Mouse (Mus musculus) left cerebral cortex, adult 2 months (tissue): ENCODE data around the gene Zc2hc1c. TPM values are rescaled to one million over a fixed set of nuclear protein-coding genes. Genes with fewer than 3 reads are reported as not detected.

Source experiments
- DNase-seq, 2 experiments: peaks; one replicate each; pipeline ENCODE4 v3.0.0; 2021 to 2022; ENCODE audit warnings: low spot score in 2 of 2, mixed read lengths in 1 of 2; ENCODE audit errors: extremely low spot score in 1 of 2
- H3K27ac ChIP-seq: fragments of 200-600 bp; 2 replicates; pipeline ENCODE4 v1.8.1; 2022
- H3K4me3 ChIP-seq: fragments of 200-600 bp; 2 replicates; pipeline ENCODE4 v1.8.1; 2022
- CTCF ChIP-seq: fragments of 200-600 bp; IDR thresholded peaks from 2 replicates; pipeline ENCODE4 v1.8.1; 2022; ENCODE audit warnings: antibody characterized with exemption, mild to moderate bottlenecking, moderate library complexity
- intact Hi-C: fragments of 180-260 bp; cut with DNase I; formaldehyde crosslinking; loops from one replicate; pipeline ENCODE4 v1.15.1; 2025
- total RNA-seq, 2 experiments: library from RNA; stranded (reverse); gene quantifications; 2 replicates each; pipeline ENCODE4 v1.2.3; 2021

Gene Zc2hc1c
- total RNA-seq, 2 experiments from 2014 or later, result 2.0 to 2.8 TPM

DNA sequence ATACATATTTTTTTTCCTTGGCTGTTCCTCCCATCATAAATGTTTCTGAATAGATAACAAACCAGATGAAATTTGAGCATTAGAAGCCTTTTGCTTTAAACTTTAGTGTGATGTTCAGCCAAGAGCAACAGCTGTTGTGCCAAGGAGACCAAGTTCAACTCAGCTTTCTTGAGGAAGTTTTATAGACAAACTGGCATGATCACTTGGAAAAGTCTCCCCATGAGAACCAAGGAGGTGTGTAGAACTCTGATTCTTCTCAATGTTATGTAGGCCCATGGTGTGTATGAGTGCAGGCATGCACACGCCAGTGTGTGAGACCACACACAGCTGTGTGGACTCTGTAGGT lies 10.4 kb downstream of the Zc2hc1c start:
- TF ChIP-seq CTCF, result no peak
- intact Hi-C loops, result no loop called here
- H3K4me3 ChIP-seq, result no peak overlapping the region
- DNase-seq, result no peak
- H3K27ac ChIP-seq, result no peak overlapping the region

DNA sequence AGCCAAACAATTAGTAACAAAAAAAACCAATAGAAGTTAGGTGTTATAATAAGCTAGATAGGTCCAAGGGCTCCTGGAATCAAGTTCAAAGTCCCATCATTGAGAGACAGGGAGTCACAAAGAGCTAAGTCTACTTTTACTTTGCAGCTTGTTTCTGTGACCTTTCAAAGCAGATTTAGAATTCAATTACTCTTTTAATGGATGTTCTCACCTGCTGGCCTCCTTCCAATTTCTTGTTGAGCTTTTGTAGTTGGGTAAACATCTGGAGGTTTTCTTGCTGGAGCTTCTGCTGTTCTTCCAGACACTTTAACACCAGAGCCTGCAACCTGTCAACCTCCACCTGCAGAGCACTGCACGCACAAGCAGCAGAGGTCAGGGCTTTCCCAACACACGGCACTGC lies 14.9 kb downstream of the Zc2hc1c start:
- intact Hi-C loops, result no loop called here
- Histone ChIP-seq H3K4me3 (no peak overlapping the region), H3K27ac (no peak overlapping the region)
- no peak for DNase-seq
- TF ChIP-seq CTCF, result no peak

DNA sequence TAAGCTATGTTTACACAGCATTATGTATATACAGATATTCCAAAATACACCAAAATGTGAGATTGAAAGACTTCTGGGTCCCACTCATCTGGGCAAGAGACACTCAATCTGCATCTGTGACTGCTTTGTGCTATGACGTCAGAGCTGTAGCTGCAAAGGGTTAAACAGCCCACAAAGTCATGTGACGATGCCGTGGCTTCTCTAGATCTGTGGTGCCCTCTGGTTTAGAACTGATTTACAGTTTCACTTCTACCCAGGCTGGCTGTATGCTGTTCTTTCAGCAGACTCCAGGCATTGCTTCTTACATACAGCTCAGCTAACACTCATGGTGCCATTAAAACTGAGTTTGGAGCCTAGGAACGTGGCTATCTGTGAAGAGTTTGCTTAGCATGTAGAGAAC lies 16.3 kb downstream of the Zc2hc1c start:
- Histone ChIP-seq H3K4me3 (no peak overlapping the region), H3K27ac (no peak overlapping the region)
- TF ChIP-seq CTCF, result no peak
- no peak for DNase-seq
- intact Hi-C loops, result loop anchor here (1.0 kb wide), 3 partner anchors 135 to 212 kb away; no protein-coding TSS in a partner anchor

DNA sequence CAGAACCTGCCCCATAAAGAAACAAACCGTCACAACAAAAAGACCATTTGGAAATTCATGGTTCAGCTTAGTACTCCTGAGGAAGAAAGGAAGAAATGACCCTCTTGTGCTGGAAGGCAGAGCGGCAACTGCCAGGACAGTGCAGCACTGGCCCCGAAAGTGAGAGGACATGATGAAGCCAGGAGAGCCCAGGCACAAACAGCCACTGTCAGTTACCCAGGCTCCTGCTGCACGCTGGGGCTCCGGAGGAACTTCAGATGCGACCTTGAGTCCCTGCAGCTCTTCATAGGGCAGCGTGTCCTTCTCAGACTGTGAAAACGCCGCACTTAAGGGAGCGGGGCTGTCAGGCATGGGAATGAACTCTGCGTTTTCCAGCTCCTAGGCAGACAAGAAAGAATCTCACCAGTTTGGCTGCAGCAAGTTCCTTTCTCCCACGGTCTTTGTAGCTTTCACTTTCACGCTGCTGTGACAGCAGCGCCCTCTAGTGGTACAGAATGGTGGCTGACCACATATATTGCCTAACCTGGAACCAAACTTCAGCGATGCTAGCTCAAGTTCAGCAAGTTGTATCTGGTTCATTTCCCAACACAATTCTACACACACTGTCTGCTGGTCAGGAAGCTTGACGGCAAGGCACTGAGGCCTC lies 17.0 kb downstream of the Zc2hc1c start:
- DNase-seq, result peak; percentile 80 to 88
- TF ChIP-seq CTCF, result peak; percentile 99
- peak overlapping the region; percentile 17 for H3K4me3 ChIP-seq
- H3K27ac ChIP-seq, result peak overlapping the region; percentile 72
- intact Hi-C loops, result loop anchor here (1.0 kb wide), 3 partner anchors 136 to 213 kb away; no protein-coding TSS in a partner anchor

DNA sequence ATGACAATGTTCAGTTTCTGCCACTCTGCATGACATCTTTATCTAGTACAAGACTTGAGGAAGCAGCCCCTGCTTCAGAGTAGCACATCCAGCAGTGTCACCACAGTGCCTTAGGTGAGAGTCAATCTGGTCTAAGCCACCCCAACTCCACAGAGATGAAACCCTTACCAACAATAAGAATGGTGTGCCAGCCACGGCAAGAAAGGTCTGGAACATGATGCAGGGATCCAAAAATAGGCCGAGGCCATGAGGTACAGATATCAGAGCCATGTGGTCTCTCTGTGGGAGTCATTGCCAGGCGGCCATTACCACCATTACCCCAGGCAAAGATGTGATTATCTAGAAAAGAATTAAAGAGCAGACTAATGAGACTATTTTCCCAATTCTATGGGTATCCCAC lies 20.3 kb downstream of the Zc2hc1c start:
- DNase-seq, result no peak
- Histone ChIP-seq H3K27ac (no peak overlapping the region), H3K4me3 (no peak overlapping the region)
- intact Hi-C loops, result no loop called here
- no peak for TF ChIP-seq CTCF

DNA sequence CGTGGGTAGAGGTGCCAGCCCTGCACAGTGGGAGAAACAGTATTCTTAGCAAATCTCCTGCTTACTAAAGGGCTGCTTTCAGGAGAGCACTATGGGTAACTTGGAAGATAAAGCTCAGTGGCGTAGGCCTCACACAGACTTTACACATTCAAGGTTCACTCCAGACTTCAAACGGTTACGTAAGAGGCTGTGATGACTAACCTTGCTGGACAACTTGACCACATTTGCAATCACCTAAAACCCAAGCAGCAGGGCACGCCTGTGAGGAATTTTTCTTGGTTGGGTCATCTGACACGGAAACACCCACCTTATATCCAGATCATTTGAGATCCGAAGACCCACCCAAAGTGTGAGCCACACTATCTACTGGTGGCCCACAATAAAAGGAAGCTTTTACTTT lies 41.8 kb downstream of the Zc2hc1c start:
- no peak overlapping the region for H3K4me3 ChIP-seq
- DNase-seq, result no peak
- intact Hi-C loops, result no loop called here
- TF ChIP-seq CTCF, result no peak
- no peak overlapping the region for H3K27ac ChIP-seq

DNA sequence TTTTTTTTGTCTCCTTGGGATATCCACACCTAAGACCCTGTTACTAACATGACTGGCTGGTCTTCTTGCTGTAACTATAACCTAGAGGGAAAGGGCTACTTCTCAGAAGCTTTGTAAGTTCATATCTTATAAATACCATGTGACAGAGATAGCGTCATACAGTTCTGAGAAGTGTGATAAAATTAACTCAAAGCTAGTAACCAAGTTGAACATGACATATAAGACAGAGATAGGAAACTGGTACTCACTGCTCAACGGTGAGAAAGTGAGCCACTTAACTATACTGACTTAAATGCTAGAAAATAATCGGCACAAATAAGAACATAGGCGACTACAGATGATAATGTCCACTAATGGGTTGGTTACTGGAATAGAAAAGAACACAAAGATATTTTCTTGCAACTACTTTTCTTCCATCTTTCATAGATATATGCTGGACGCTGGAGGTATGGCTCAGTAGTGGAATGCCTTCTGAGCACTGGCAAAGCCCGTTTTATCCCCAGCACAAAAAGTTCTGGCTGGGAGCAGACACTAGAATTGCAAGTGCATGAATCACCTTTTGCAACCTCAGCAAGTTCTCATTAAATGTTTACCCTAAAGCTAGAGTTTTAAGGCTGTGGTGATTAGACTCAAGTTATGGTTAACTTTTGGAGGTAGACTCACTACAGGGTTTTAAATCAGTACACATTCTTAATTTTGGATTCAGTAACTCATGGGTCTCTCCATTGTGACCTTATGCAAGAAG lies 49.3 kb downstream of the Zc2hc1c start:
- H3K4me3 ChIP-seq, result peak overlapping the region; percentile 100; the same call in 1 of the 2 replicates

DNA sequence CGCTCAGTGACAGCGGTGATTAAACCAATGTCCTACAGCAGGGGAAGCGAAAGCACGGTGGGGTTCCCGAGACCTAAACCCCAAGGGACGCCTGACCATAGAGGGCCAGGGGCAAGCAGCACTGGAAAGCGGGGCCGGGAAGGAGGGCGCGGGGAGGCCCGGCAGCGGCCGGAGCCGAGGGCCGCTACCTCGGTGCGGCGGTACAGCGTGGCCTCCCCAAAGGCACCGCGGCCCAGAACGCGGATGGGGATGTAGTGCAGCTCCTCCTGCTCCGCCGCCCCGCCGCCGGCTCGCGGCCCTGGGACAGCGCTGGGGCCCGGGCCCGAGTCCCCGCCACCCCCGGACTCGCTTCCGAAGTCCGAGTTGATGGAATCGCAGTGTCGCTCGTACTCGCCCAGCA lies 50.4 kb downstream of the Zc2hc1c start:
- intact Hi-C loops, result no loop called here
- DNase-seq, result no peak
- Histone ChIP-seq H3K4me3 (peak overlapping the region; percentile 100), H3K27ac (peak overlapping the region; percentile 84)
- no peak for TF ChIP-seq CTCF

More for the DNA sequence above, 49.3 kb downstream of the Zc2hc1c start:
- no peak overlapping the region for H3K27ac ChIP-seq
- DNase-seq, result no peak
- TF ChIP-seq CTCF, result no peak
- intact Hi-C loops, result no loop called here

DNA sequence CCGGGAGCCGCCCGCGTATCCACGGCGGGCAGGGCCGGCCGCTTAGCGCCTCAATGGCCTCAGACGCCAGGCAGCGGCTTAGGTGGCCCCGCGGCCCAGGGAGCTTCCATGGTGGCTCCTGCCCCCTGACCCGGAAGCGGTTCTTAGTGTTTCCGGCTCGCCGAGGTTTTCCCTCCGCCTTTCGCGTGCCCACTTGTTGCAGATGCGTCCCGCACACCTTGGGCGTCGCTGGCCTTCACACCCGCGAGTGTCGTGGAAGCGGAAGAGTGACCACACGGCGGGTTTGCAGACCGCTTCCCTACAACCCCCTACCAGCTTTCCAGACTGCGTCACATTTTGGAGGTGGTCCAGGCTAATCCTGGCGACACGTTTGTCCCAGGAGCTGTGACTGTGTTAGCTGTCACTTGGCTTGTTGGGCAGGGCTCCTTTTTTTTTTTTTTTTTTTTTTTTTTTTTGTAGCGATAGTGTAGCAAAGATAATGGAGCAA lies 50.9 kb downstream of the Zc2hc1c start, which contains the start of gene Nek9:
TSS of gene Nek9 (minus strand) at position 120 of the 487 bp plus-strand sequence.
- peak within 1 kb of the TSS; percentile 84 for H3K27ac ChIP-seq
- H3K4me3 ChIP-seq, result peak within 1 kb of the TSS; percentile 100
- DNase-seq, result peak; percentile 93
- intact Hi-C loops, result no loop called here
- no peak for TF ChIP-seq CTCF

DNA sequence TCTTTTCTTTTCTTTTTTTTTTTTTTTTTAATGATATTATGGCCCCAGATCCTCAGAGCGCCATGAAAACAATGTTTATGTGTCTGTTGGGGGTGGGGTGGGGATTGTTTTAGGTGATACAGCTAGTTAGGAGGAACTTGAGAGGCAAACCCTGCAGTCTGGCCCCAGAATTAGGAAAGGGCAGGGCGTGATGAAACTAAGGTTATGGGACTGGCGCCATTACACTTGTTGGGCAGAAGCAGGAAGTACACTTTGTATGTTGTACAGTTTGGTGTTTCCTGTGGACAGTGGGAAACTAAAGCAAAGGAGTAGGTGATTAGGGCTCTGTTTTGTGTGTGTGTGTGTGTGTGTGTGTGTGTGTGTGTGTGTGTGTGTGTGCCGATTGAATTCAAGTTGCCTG lies 51.6 kb downstream of the Zc2hc1c start:
- intact Hi-C loops, result loop anchor here (2.0 to 5.0 kb wide), 2 partner anchors 323 to 387 kb away; no protein-coding TSS in a partner anchor
- Histone ChIP-seq H3K4me3 (no peak overlapping the region), H3K27ac (no peak overlapping the region)
- DNase-seq, result no peak
- no peak for TF ChIP-seq CTCF

DNA sequence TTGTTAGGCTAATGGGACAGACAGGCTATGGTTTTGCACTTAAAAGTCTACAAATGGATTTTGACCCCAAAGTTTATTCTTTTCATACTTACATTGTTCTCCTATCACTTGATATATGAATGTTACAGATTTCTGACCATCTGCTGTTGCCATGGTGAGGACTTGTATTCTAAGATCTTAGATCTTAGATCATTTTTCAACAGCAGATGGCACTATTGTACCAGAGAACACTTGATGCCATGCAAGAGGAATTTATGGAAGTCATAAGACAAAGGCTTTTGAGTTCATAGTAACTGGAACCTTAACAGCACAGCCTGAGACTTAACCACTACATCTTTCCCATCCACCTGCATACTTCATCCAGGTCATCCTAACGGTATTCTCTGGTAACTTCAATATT lies 52.7 kb downstream of the Zc2hc1c start:
- peak; percentile 72 for TF ChIP-seq CTCF
- no peak for DNase-seq
- no peak overlapping the region for H3K27ac ChIP-seq
- no peak overlapping the region for H3K4me3 ChIP-seq
- intact Hi-C loops, result loop anchor here (1.0 to 5.0 kb wide), 3 partner anchors 146 to 386 kb away; no protein-coding TSS in a partner anchor

DNA sequence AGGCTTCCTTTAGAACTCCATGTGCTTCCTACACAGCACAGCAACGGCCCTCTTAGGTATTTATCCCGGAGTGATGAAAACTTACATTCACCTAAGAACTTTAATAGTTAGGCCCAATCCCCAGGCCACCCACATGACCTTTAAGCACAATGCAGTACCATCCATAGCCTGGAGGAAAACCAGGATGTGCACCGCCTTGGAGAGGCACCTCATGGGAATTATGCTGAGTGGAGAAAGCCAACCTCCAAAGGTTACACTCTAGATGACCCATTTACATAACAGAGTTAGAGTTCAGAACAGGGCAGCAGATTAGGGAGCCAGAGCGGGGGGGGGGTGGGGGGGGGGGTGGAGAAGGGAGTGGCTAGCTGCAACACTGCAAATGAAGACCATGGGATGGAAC lies 53.9 kb downstream of the Zc2hc1c start:
- no peak; the same call in 1 of the 2 replicates for TF ChIP-seq CTCF
- no peak for DNase-seq
- Histone ChIP-seq H3K27ac (no peak overlapping the region), H3K4me3 (no peak overlapping the region)
- intact Hi-C loops, result loop anchor here (5.0 kb wide), 1 partner anchor 385 kb away; no protein-coding TSS in a partner anchor
